ENCODE assay signal across 18 mouse cellular contexts in the genomic region with DNA sequence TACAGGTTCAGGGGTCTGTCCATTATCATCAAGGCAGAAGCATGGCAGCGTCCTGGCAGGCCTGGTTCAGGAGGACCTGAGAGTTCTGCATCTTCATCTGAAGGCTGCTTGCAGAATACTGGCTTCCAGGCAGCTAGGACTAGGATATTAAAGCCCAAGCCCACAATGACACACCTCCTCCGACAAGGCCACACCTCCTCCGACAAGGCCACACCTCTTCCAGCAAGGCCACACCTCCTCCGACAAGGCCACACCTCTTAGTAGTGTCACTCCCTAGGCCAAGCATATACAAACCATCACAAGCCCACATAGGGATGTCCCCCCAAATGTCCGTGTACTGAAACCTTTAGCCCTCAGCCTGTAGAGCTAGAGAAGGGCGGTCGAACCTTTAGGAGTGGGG. TPM values are rescaled to one million over a fixed set of nuclear protein-coding genes. Genes with fewer than 3 reads are reported as not detected.
DNase-seq lines count a peak whose midpoint lies in the region; ATAC-seq and TF ChIP-seq lines count a peak whose summit lies in the region.
"Had no signal": no experiment of that assay in that cellular context is flagged by ENCODE, and none has a peak within 500 bp of the region (broad histone marks: within the 10 kb centered on the region; RNA-seq: fewer than 3 reads in every experiment).

No protein-coding gene starts in this region.

- H3K4me2 ChIP-seq in midbrain, embryonic 11.5 days = no peak overlapping the region
- no peak overlapping the region for H3K4me2 ChIP-seq in midbrain, postnatal 0 days (ENCODE audit: low read depth, low read length, poor library complexity, severe bottlenecking)
- no peak overlapping the region for H3K4me2 ChIP-seq in liver, embryonic 11.5 days
- no peak overlapping the region for H3K4me2 ChIP-seq in midbrain, embryonic 16.5 days (ENCODE audit: low read length)
- H3K4me2 ChIP-seq: hindbrain, embryonic 13.5 days; limb, embryonic 13.5 days had no signal

- peaks cover 7% of the 10 kb centered on the region; the same call in 1 of the 2 replicates for H3K4me1 ChIP-seq in midbrain, embryonic 11.5 days (ENCODE audit: control insufficient read depth, insufficient read depth, low read length)
- peaks cover 7% of the 10 kb centered on the region; the same call in 1 of the 2 replicates for H3K4me1 ChIP-seq in midbrain, postnatal 0 days (ENCODE audit: insufficient read depth, low read length)
- peaks cover 12% of the 10 kb centered on the region for H3K4me1 ChIP-seq in liver, embryonic 11.5 days (replicated peaks; ENCODE audit: control insufficient read depth, insufficient read depth, low read length)
- peaks cover 8% of the 10 kb centered on the region; the same call in 1 of the 2 replicates for H3K4me1 ChIP-seq in midbrain, embryonic 16.5 days (ENCODE audit: control insufficient read depth, insufficient read depth, low read length)

- WGBS in midbrain, embryonic 11.5 days = 70% methylated on average over 7 of the region's 7 CpGs
- 79% methylated on average over 7 of the region's 7 CpGs for WGBS in midbrain, postnatal 0 days
- WGBS in liver, embryonic 11.5 days = 58% methylated on average over 7 of the region's 7 CpGs
- 80% methylated on average over 7 of the region's 7 CpGs for WGBS in midbrain, embryonic 16.5 days

- no peaks in the 10 kb centered on the region for H3K36me3 ChIP-seq in midbrain, embryonic 11.5 days (ENCODE audit: control insufficient read depth, insufficient read depth, low read length)
- H3K36me3 ChIP-seq in midbrain, postnatal 0 days (ENCODE audit: insufficient read depth, low read length) = no peaks in the 10 kb centered on the region
- H3K36me3 ChIP-seq in liver, embryonic 11.5 days (ENCODE audit: control insufficient read depth, insufficient read depth, low read length) = no peaks in the 10 kb centered on the region
- no peaks in the 10 kb centered on the region for H3K36me3 ChIP-seq in splenic B cell, adult 2 months (ENCODE audit: control insufficient read depth, insufficient read depth, low read length, poor library complexity, severe bottlenecking)
- no peaks in the 10 kb centered on the region for H3K36me3 ChIP-seq in midbrain, embryonic 16.5 days (ENCODE audit: control insufficient read depth, insufficient read depth, low read length)
- H3K36me3 ChIP-seq: hindbrain, embryonic 13.5 days; limb, embryonic 13.5 days had no signal

- no peak overlapping the region for H3K9ac ChIP-seq in midbrain, embryonic 11.5 days (ENCODE audit: low read length)
- H3K9ac ChIP-seq in midbrain, postnatal 0 days (replicated peaks; ENCODE audit: low read length, poor library complexity, severe bottlenecking) = no peak overlapping the region
- no peak overlapping the region for H3K9ac ChIP-seq in liver, embryonic 11.5 days (ENCODE audit: low read depth, low read length)
- no peak overlapping the region for H3K9ac ChIP-seq in midbrain, embryonic 16.5 days (ENCODE audit: low read depth, low read length)
- H3K9ac ChIP-seq: hindbrain, embryonic 13.5 days; limb, embryonic 13.5 days had no signal

- H3K27me3 ChIP-seq in midbrain, embryonic 11.5 days (ENCODE audit: control insufficient read depth, insufficient read depth, low read length) = peaks cover 17% of the 10 kb centered on the region
- H3K27me3 ChIP-seq in midbrain, postnatal 0 days (ENCODE audit: insufficient read depth, low read length) = peaks cover 17% of the 10 kb centered on the region
- H3K27me3 ChIP-seq in liver, embryonic 11.5 days (replicated peaks; ENCODE audit: control insufficient read depth, insufficient read depth, low read length) = peaks cover 14% of the 10 kb centered on the region
- no peaks in the 10 kb centered on the region for H3K27me3 ChIP-seq in splenic B cell, adult 2 months (ENCODE audit: control insufficient read depth, insufficient read depth, low read length, poor library complexity, severe bottlenecking)
- peaks cover 27% of the 10 kb centered on the region for H3K27me3 ChIP-seq in midbrain, embryonic 16.5 days (ENCODE audit: control insufficient read depth, insufficient read depth, low read depth, low read length)

- DNase-seq in midbrain, embryonic 11.5 days (ENCODE audit: low spot score, missing footprints) = no peak
- DNase-seq in midbrain, postnatal 0 days (ENCODE audit: low spot score) = no peak
- DNase-seq in MN1 (ENCODE audit: low spot score) = peak; percentile 5
- no peak for DNase-seq in liver, embryonic 11.5 days (ENCODE audit: low spot score)
- peak; percentile 7 for DNase-seq in splenic B cell, adult 2 months (ENCODE audit: low read depth, low spot score)
- no peak for DNase-seq in urinary bladder, postnatal 4 days (ENCODE audit: low spot score in 2 of 2)
- DNase-seq in cerebellum, adult 8-10 months = no peak
- DNase-seq: cerebellum, adult 2 months; heart, adult 2 months; kidney, adult 18-20 months; kidney, postnatal 36 days; right cerebral cortex, adult 18-20 months; spleen, adult 18-20 months had no signal

- H3K27ac ChIP-seq in midbrain, embryonic 11.5 days (ENCODE audit: low read depth, low read length) = no peak overlapping the region
- H3K27ac ChIP-seq in midbrain, postnatal 0 days (ENCODE audit: low read depth, low read length) = no peak overlapping the region
- H3K27ac ChIP-seq in liver, embryonic 11.5 days (ENCODE audit: low read depth, low read length) = no peak overlapping the region
- no peak overlapping the region for H3K27ac ChIP-seq in midbrain, embryonic 16.5 days (ENCODE audit: low read length)
- H3K27ac ChIP-seq: heart, adult 2 months; hindbrain, embryonic 13.5 days; limb, embryonic 13.5 days had no signal

- H3K9me3 ChIP-seq in midbrain, embryonic 11.5 days (ENCODE audit: control insufficient read depth, low read length) = no peaks in the 10 kb centered on the region
- no peaks in the 10 kb centered on the region for H3K9me3 ChIP-seq in midbrain, postnatal 0 days (ENCODE audit: low read length)
- H3K9me3 ChIP-seq in liver, embryonic 11.5 days (ENCODE audit: control insufficient read depth, low read length) = no peaks in the 10 kb centered on the region
- H3K9me3 ChIP-seq in midbrain, embryonic 16.5 days (replicated peaks; ENCODE audit: control insufficient read depth, low read length, poor library complexity, severe bottlenecking) = no peaks in the 10 kb centered on the region
- H3K9me3 ChIP-seq: hindbrain, embryonic 13.5 days; limb, embryonic 13.5 days had no signal

- 0 out of 2 replicates have a peak, but pooled peaks have one; percentile 10 for ATAC-seq in midbrain, embryonic 11.5 days (ENCODE audit: low FRiP score)
- ATAC-seq in midbrain, postnatal 0 days (ENCODE audit: low FRiP score) = no peak
- 0 out of 2 replicates have a peak, but pooled peaks have one; percentile 35 for ATAC-seq in liver, embryonic 11.5 days (replicated peaks; ENCODE audit: low FRiP score)
- ATAC-seq in midbrain, embryonic 16.5 days = no peak
- ATAC-seq: forebrain, embryonic 14.5 days; lung, postnatal 0 days had no signal

- H3K4me3 ChIP-seq in midbrain, embryonic 11.5 days (ENCODE audit: low read depth, low read length) = no peak overlapping the region
- H3K4me3 ChIP-seq in midbrain, postnatal 0 days (ENCODE audit: low read depth, low read length) = no peak overlapping the region
- no peak overlapping the region for H3K4me3 ChIP-seq in liver, embryonic 11.5 days (ENCODE audit: low read depth, low read length)
- no peak overlapping the region for H3K4me3 ChIP-seq in midbrain, embryonic 16.5 days (ENCODE audit: low read depth, low read length)
- H3K4me3 ChIP-seq: heart, adult 2 months; hindbrain, embryonic 13.5 days; limb, embryonic 13.5 days had no signal

- TF ChIP-seq CTCF in midbrain, postnatal 0 days (IDR thresholded peaks at IDR 0.05) = no peak

RNA-seq across cellular contexts. Expression of a gene that starts 2.3 kb away (rescaled TPM):
- polyA plus RNA-seq in midbrain, embryonic 11.5 days (2014; fragmentation: Nextera tagmentation; extraction: Ambion mirVana) = 0.51 and 0.55 TPM in 2 replicates
- 1.4 and 3.5 TPM in 2 replicates for total RNA-seq in midbrain, postnatal 0 days (2014; rRNA removed)
- polyA plus RNA-seq in midbrain, postnatal 0 days (2015; fragmentation: Nextera tagmentation; extraction: Ambion mirVana) = 1.2 and 1.6 TPM in 2 replicates
- 2.1 and 3.0 TPM in 2 replicates for polyA plus RNA-seq in liver, embryonic 11.5 days (2014; fragmentation: Nextera tagmentation; extraction: Ambion mirVana)
- polyA plus RNA-seq in midbrain, embryonic 16.5 days (2015; fragmentation: Nextera tagmentation; extraction: Ambion mirVana) = 0.70 and 1.0 TPM in 2 replicates

Comparison
In these comparisons a context has a peak if more than half of its experiments do, and no peak if none do; other contexts are left out.
1. ATAC-seq: peak in midbrain, embryonic 11.5 days (single experiment) and liver, embryonic 11.5 days (single experiment); none in midbrain, postnatal 0 days (single experiment) and midbrain, embryonic 16.5 days (single experiment).
2. DNase-seq: peak in MN1 (single experiment) and splenic B cell, adult 2 months (single experiment); none in midbrain, embryonic 11.5 days (single experiment), midbrain, postnatal 0 days (single experiment), liver, embryonic 11.5 days (single experiment), urinary bladder, postnatal 4 days (0 of 2) and cerebellum, adult 8-10 months (single experiment).